Mouse (Mus musculus): ENCODE measurements around the gene Adamts14.

GRCm38 (mm10) chr10:61160089-61160488, 113.1 kb downstream of the Adamts14 start:
- TF ChIP-seq POLR2A (IDR thresholded peaks at IDR 0.05; ENCODE audit: borderline replicate concordance, low read depth, low read length) = no peak
- no peak for TF ChIP-seq CTCF (IDR thresholded peaks at IDR 0.05; ENCODE audit: low read depth, low read length)
